Mouse (Mus musculus): ENCODE data around the gene Ano10. TPM values are rescaled to one million over a fixed set of nuclear protein-coding genes. Genes with fewer than 3 reads are reported as not detected.

Gene Ano10
- polyA plus RNA-seq, 1 experiment = 19.6 TPM

DNA sequence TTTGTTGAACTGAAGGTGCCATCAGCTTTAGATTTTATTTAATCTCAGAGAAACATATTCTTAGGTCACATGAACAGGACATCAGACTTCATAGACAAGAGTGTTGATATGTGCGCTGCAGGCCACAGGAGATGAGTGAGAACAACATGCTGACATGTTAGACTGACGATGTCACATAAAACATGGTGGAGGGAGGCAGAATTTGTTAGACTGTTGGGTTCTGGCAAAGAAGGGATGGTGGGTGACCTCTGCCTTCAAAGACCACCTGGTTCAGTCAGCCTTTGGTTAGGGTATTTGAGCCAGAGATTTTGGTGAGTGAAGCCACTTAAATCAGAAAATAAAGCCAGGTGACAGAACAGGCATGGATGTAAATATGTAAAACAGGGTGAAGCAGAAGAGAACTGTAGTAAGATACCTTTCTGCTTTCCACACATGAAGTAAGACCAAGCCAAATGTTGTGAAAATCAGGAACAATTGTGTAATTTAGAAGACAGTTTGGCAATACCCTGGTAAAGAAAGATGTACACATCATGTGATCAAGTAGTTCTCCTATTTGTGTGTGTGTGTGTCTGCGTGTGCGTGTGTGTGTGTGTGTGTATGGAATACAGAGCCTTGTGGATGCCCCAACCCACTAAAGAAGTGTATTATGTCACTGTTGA, 155.7 kb downstream of the Ano10 start:
- no peak for TF ChIP-seq EP300 (IDR thresholded peaks at IDR 0.05; ENCODE audit: insufficient read depth, low read depth, low read length)
- TF ChIP-seq POLR2A (IDR thresholded peaks at IDR 0.05; ENCODE audit: insufficient read depth, low read length) = no peak
- TF ChIP-seq CTCF (IDR thresholded peaks at IDR 0.05; ENCODE audit: low read depth, low read length) = no peak
- Histone ChIP-seq H3K27ac (ENCODE audit: insufficient read depth, low read length) (no peak overlapping the region), H3K4me3 (ENCODE audit: low read depth, low read length) (no peak overlapping the region), H3K9ac (ENCODE audit: low read depth, poor library complexity, severe bottlenecking) (no peak overlapping the region), H3K9me3 (replicated peaks; ENCODE audit: control insufficient read depth, insufficient read depth, low read length, poor library complexity, severe bottlenecking) (no peaks in the 10 kb centered on the region), H3K27me3 (ENCODE audit: control insufficient read depth, insufficient read depth, low read length, poor library complexity, severe bottlenecking) (no peaks in the 10 kb centered on the region), H3K36me3 (ENCODE audit: control insufficient read depth, insufficient read depth, low read length, poor library complexity, severe bottlenecking) (no peaks in the 10 kb centered on the region), H3K4me1 (ENCODE audit: control insufficient read depth, insufficient read depth, low read length) (no peaks in the 10 kb centered on the region)

DNA sequence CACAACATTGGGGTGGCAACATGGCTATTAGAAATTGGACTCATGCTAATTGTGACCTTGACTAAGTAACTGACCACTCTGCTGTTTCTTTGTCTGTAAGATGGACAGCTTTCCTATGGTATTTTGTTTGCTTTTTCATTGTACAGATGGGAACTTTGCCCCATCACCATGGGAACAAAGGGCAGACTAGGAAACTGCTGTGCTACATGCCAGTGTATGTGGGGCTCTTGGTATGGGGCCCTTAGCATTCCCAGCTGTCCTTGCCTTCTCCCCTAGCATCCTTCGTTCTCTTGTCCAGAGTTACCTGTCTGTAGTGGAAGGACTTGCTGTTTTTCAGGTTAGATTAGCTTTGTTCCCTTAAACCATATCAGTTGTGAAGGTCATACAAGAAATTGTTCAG, 156.3 kb downstream of the Ano10 start:
- TF ChIP-seq EP300 (IDR thresholded peaks at IDR 0.05; ENCODE audit: insufficient read depth, low read depth, low read length) (no peak), CTCF (IDR thresholded peaks at IDR 0.05; ENCODE audit: low read depth, low read length) (no peak), POLR2A (IDR thresholded peaks at IDR 0.05; ENCODE audit: insufficient read depth, low read length) (no peak)
- H3K27me3 ChIP-seq (ENCODE audit: control insufficient read depth, insufficient read depth, low read length, poor library complexity, severe bottlenecking) = no peaks in the 10 kb centered on the region

DNA sequence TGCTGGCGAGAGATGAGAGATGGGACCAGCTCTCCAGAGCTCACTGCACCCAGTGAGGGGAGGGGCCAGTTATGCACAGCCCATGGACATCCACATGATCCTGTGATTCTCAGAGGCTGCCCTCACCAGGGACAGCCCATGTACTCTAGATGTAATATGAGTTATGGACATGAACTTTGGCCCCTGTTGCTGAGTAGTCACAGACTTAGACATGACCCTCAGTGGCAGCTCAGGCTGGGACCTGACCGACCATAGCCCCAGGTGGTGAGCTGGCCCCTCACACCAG, 158.4 kb downstream of the Ano10 start:
- no peaks in the 10 kb centered on the region for H3K9me3 ChIP-seq (replicated peaks; ENCODE audit: control insufficient read depth, insufficient read depth, low read length, poor library complexity, severe bottlenecking)
- H3K4me1 ChIP-seq (ENCODE audit: control insufficient read depth, insufficient read depth, low read length) = no peaks in the 10 kb centered on the region
- H3K9ac ChIP-seq (ENCODE audit: low read depth, poor library complexity, severe bottlenecking) = no peak overlapping the region
- no peak overlapping the region for H3K27ac ChIP-seq (ENCODE audit: insufficient read depth, low read length)
- no peak for TF ChIP-seq EP300 (IDR thresholded peaks at IDR 0.05; ENCODE audit: insufficient read depth, low read depth, low read length)
- TF ChIP-seq CTCF (IDR thresholded peaks at IDR 0.05; ENCODE audit: low read depth, low read length) = no peak
- no peak for TF ChIP-seq POLR2A (IDR thresholded peaks at IDR 0.05; ENCODE audit: insufficient read depth, low read length)
- H3K36me3 ChIP-seq (ENCODE audit: control insufficient read depth, insufficient read depth, low read length, poor library complexity, severe bottlenecking) = no peaks in the 10 kb centered on the region
- no peak overlapping the region for H3K4me3 ChIP-seq (ENCODE audit: low read depth, low read length)
- H3K27me3 ChIP-seq (ENCODE audit: control insufficient read depth, insufficient read depth, low read length, poor library complexity, severe bottlenecking) = no peaks in the 10 kb centered on the region

More for the DNA sequence above, 156.3 kb downstream of the Ano10 start:
- H3K9me3 ChIP-seq (replicated peaks; ENCODE audit: control insufficient read depth, insufficient read depth, low read length, poor library complexity, severe bottlenecking) = no peaks in the 10 kb centered on the region
- no peak overlapping the region for H3K9ac ChIP-seq (ENCODE audit: low read depth, poor library complexity, severe bottlenecking)
- no peaks in the 10 kb centered on the region for H3K4me1 ChIP-seq (ENCODE audit: control insufficient read depth, insufficient read depth, low read length)
- no peak overlapping the region for H3K4me3 ChIP-seq (ENCODE audit: low read depth, low read length)
- H3K27ac ChIP-seq (ENCODE audit: insufficient read depth, low read length) = no peak overlapping the region
- no peaks in the 10 kb centered on the region for H3K36me3 ChIP-seq (ENCODE audit: control insufficient read depth, insufficient read depth, low read length, poor library complexity, severe bottlenecking)

DNA sequence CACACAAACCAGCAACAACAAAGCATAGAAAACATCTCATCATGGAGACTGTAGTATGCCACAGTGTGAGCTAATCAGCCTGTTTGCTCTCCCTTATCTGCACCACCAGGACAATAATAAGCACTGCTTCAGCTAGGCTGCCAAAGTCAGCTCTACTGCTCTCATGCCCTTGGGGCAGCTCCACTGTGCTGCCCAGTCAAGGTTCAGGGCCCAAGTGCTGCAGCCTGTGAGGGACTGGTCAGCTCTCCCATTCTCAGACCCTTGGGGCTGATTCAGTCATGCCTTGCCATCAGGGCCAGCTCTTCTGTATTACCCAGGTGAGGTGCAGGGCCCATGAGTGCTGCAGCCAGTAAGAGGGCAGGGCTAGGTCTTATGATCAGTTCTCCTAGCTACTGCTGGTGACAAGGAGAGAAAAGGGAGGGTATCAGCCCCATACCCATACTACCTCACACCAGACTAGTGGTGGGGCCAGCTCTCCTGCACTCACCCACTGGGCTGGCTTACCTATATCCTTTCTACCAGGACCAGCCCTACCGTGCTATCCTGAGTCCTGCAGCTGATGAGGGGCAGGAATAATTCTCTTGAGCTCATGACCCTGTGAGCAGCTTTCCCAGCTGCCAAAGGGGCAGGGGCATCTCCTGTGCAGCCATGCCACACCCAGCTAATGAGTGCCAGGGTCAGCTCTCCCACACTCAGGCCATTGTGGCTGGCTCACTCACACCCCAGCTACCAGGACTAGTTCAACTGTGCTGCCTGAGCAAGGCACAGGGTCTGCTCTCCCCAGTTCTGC, 158.9 kb downstream of the Ano10 start:
- no peaks in the 10 kb centered on the region for H3K9me3 ChIP-seq (replicated peaks; ENCODE audit: control insufficient read depth, insufficient read depth, low read length, poor library complexity, severe bottlenecking)
- H3K9ac ChIP-seq (ENCODE audit: low read depth, poor library complexity, severe bottlenecking) = no peak overlapping the region
- no peak overlapping the region for H3K4me3 ChIP-seq (ENCODE audit: low read depth, low read length)
- no peaks in the 10 kb centered on the region for H3K36me3 ChIP-seq (ENCODE audit: control insufficient read depth, insufficient read depth, low read length, poor library complexity, severe bottlenecking)
- no peak for TF ChIP-seq POLR2A (IDR thresholded peaks at IDR 0.05; ENCODE audit: insufficient read depth, low read length)
- TF ChIP-seq EP300 (IDR thresholded peaks at IDR 0.05; ENCODE audit: insufficient read depth, low read depth, low read length) = no peak
- no peak for TF ChIP-seq CTCF (IDR thresholded peaks at IDR 0.05; ENCODE audit: low read depth, low read length)
- H3K27me3 ChIP-seq (ENCODE audit: control insufficient read depth, insufficient read depth, low read length, poor library complexity, severe bottlenecking) = no peaks in the 10 kb centered on the region
- H3K4me1 ChIP-seq (ENCODE audit: control insufficient read depth, insufficient read depth, low read length) = no peaks in the 10 kb centered on the region
- H3K27ac ChIP-seq (ENCODE audit: insufficient read depth, low read length) = no peak overlapping the region

DNA sequence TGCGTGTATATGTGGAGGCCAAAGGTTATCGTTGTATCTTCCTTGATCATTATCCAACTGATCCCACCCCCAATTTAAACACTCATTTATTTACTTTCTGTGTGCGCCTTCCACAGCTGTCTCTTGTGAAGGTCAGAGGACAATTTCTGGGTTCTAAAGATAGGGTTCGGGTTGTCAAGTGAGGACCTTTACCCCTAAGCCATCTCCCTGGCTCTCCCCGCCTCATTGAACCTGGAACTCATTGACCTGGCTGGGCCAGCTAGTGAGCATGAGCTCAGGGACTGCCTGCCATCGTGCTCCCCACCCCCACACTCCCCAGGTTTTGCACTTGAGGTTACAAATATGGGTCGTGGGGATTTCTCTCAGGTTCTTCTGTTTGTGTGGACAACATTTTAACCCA, 162.1 kb downstream of the Ano10 start:
- Histone ChIP-seq H3K36me3 (ENCODE audit: control insufficient read depth, insufficient read depth, low read length, poor library complexity, severe bottlenecking) (no peaks in the 10 kb centered on the region), H3K9me3 (replicated peaks; ENCODE audit: control insufficient read depth, insufficient read depth, low read length, poor library complexity, severe bottlenecking) (no peaks in the 10 kb centered on the region), H3K27ac (ENCODE audit: insufficient read depth, low read length) (no peak overlapping the region), H3K4me3 (ENCODE audit: low read depth, low read length) (no peak overlapping the region), H3K9ac (ENCODE audit: low read depth, poor library complexity, severe bottlenecking) (no peak overlapping the region), H3K27me3 (ENCODE audit: control insufficient read depth, insufficient read depth, low read length, poor library complexity, severe bottlenecking) (no peaks in the 10 kb centered on the region), H3K4me1 (ENCODE audit: control insufficient read depth, insufficient read depth, low read length) (no peaks in the 10 kb centered on the region)
- TF ChIP-seq POLR2A (IDR thresholded peaks at IDR 0.05; ENCODE audit: insufficient read depth, low read length) (no peak), EP300 (IDR thresholded peaks at IDR 0.05; ENCODE audit: insufficient read depth, low read depth, low read length) (no peak)

DNA sequence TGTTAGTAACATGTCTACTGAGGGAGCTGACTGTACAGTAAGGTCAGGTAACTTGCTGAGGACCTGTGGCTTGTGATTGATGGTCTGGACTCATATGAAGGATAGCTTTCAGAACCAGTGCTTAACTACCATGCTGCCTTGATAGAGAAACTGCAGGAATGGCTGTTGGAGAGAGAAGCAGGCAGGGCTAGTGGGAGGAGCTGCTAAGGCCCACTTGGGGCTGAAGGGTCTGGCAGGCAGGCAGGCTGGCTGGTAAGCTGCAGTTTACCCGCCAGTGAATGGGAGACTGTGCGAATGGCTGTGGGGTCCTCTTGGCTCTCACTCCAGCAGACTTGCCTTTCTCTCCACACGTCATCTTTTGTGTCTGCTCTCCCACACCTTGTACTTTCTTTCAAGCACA, 163.6 kb downstream of the Ano10 start:
- no peak for TF ChIP-seq CTCF (IDR thresholded peaks at IDR 0.05; ENCODE audit: low read depth, low read length)
- no peak for TF ChIP-seq EP300 (IDR thresholded peaks at IDR 0.05; ENCODE audit: insufficient read depth, low read depth, low read length)
- TF ChIP-seq POLR2A (IDR thresholded peaks at IDR 0.05; ENCODE audit: insufficient read depth, low read length) = no peak

More for the DNA sequence above, 163.6 kb downstream of the Ano10 start:
- no peaks in the 10 kb centered on the region for H3K36me3 ChIP-seq (ENCODE audit: control insufficient read depth, insufficient read depth, low read length, poor library complexity, severe bottlenecking)
- H3K27me3 ChIP-seq (ENCODE audit: control insufficient read depth, insufficient read depth, low read length, poor library complexity, severe bottlenecking) = no peaks in the 10 kb centered on the region
- no peak overlapping the region for H3K27ac ChIP-seq (ENCODE audit: insufficient read depth, low read length)
- no peak overlapping the region for H3K9ac ChIP-seq (ENCODE audit: low read depth, poor library complexity, severe bottlenecking)
- H3K9me3 ChIP-seq (replicated peaks; ENCODE audit: control insufficient read depth, insufficient read depth, low read length, poor library complexity, severe bottlenecking) = no peaks in the 10 kb centered on the region
- H3K4me1 ChIP-seq (ENCODE audit: control insufficient read depth, insufficient read depth, low read length) = no peaks in the 10 kb centered on the region
- H3K4me3 ChIP-seq (ENCODE audit: low read depth, low read length) = no peak overlapping the region
